Mouse (Mus musculus) forebrain, embryonic 13.5 days (tissue): ENCODE measurements around the gene Ankrd33b. TPM values are rescaled to one million over a fixed set of nuclear protein-coding genes. Genes with fewer than 3 reads are reported as not detected.

Experiments used
- ATAC-seq: fragments of 200-750 bp; cut with Nextera tagmentation; 2 replicates; pipeline ENCODE4 v1.8.0; 2017
- H3K27ac ChIP-seq: fragments of 300-500 bp; sonication (generic); 2 replicates; pipeline ENCODE4 v1.5.1; 2015; ENCODE audit warnings: inconsistent platforms, mild to moderate bottlenecking, moderate library complexity
- H3K27me3 ChIP-seq: fragments of 300-500 bp; sonication (generic); 2 replicates; pipeline ENCODE4 v1.6.1; 2015; ENCODE audit warnings: mild to moderate bottlenecking, inconsistent platforms
- H3K36me3 ChIP-seq: fragments of 300-500 bp; sonication (generic); 2 replicates; pipeline ENCODE4 v1.6.1; 2015; ENCODE audit warnings: mild to moderate bottlenecking, inconsistent platforms; ENCODE audit not compliant: poor library complexity, severe bottlenecking
- H3K4me1 ChIP-seq: fragments of 300-500 bp; sonication (generic); 2 replicates; pipeline ENCODE4 v1.6.1; 2015; ENCODE audit warnings: inconsistent platforms
- H3K4me2 ChIP-seq: fragments of 300-500 bp; sonication (generic); 2 replicates; pipeline ENCODE4 v1.6.1; 2015; ENCODE audit warnings: inconsistent platforms, mild to moderate bottlenecking, moderate library complexity
- H3K4me3 ChIP-seq: fragments of 300-500 bp; sonication (generic); 2 replicates; pipeline ENCODE4 v1.5.1; 2015; ENCODE audit warnings: mild to moderate bottlenecking, inconsistent platforms
- H3K9ac ChIP-seq: fragments of 300-500 bp; sonication (generic); 2 replicates; pipeline ENCODE4 v1.6.1; 2015; ENCODE audit warnings: mild to moderate bottlenecking, inconsistent platforms
- H3K9me3 ChIP-seq: fragments of 300-500 bp; sonication (generic); replicated peaks from 2 replicates; pipeline ENCODE4 v1.6.1; 2016; ENCODE audit warnings: inconsistent platforms
- WGBS: fragments of 180-500 bp; shearing (Covaris S2); methylation state at CpG from one replicate; pipeline ENCODE4 v1.1.7; 2015; 5-methylcytosine and 5-hydroxymethylcytosine counted together
- polyA plus RNA-seq: library from polyadenylated mRNA; unstranded; fragments of >200 nt; fragmentation: Nextera tagmentation; extraction: Ambion mirVana; gene quantifications from 2 replicates; pipeline ENCODE4 v1.2.1, GENCODE M21; 2015

Ankrd33b gene
- polyA plus RNA-seq, 1 experiment from 2014 or later, result 0.34 TPM

GRCm38 (mm10) chr15:31315630-31316231, 51.8 kb downstream of the Ankrd33b start:
- Histone ChIP-seq H3K4me2 (no peak overlapping the region), H3K36me3 (no peaks in the 10 kb centered on the region), H3K27me3 (no peaks in the 10 kb centered on the region), H3K27ac (no peak overlapping the region), H3K9ac (no peak overlapping the region), H3K4me1 (peaks cover 22% of the 10 kb centered on the region), H3K4me3 (no peak overlapping the region), H3K9me3 (no peaks in the 10 kb centered on the region; the same call in 1 of the 2 replicates)
- WGBS, result 3% methylated on average over 5 of the region's 5 CpGs
- ATAC-seq, result peak; percentile 90

- H3K4me2 ChIP-seq, result no peak overlapping the region
- no peaks in the 10 kb centered on the region for H3K27me3 ChIP-seq
- WGBS, result 86% methylated on average over 2 of the region's 2 CpGs
- no peak overlapping the region for H3K9ac ChIP-seq
- no peak overlapping the region for H3K27ac ChIP-seq
- H3K36me3 ChIP-seq, result no peaks in the 10 kb centered on the region
- no peak overlapping the region for H3K4me3 ChIP-seq
- ATAC-seq, result no peak
- H3K9me3 ChIP-seq, result no peaks in the 10 kb centered on the region; the same call in 1 of the 2 replicates
- no peaks in the 10 kb centered on the region for H3K4me1 ChIP-seq
These were observed 55.5 kb downstream of the Ankrd33b start for GRCm38 (mm10) chr15:31312001-31312400.

- H3K36me3 ChIP-seq, result no peaks in the 10 kb centered on the region
- no peak overlapping the region for H3K9ac ChIP-seq
- ATAC-seq, result no peak
- no peaks in the 10 kb centered on the region for H3K27me3 ChIP-seq
- no peak overlapping the region for H3K4me3 ChIP-seq
- no peaks in the 10 kb centered on the region for H3K4me1 ChIP-seq
- no peak overlapping the region for H3K27ac ChIP-seq
- no peak overlapping the region for H3K4me2 ChIP-seq
- H3K9me3 ChIP-seq, result no peaks in the 10 kb centered on the region
- WGBS, result 70% methylated on average over 15 of the region's 15 CpGs
These were observed 58.0 kb downstream of the Ankrd33b start for GRCm38 (mm10) chr15:31309526-31309925.

- H3K9ac ChIP-seq, result no peak overlapping the region
- H3K27ac ChIP-seq, result no peak overlapping the region
- H3K4me3 ChIP-seq, result no peak overlapping the region
- no peaks in the 10 kb centered on the region for H3K36me3 ChIP-seq
- 0 out of 2 replicates have a peak, but pooled peaks cover 3% of the 10 kb centered on the region for H3K4me1 ChIP-seq
- H3K27me3 ChIP-seq, result no peaks in the 10 kb centered on the region
- ATAC-seq, result no peak
- H3K4me2 ChIP-seq, result no peak overlapping the region
- WGBS, result 84% methylated on average over 4 of the region's 4 CpGs
- H3K9me3 ChIP-seq, result no peaks in the 10 kb centered on the region
These were observed 60.8 kb downstream of the Ankrd33b start for GRCm38 (mm10) chr15:31306726-31307125.

GRCm38 (mm10) chr15:31305181-31305580, 62.3 kb downstream of the Ankrd33b start:
- 61% methylated on average over 6 of the region's 6 CpGs for WGBS
- Histone ChIP-seq H3K9ac (no peak overlapping the region), H3K27me3 (no peaks in the 10 kb centered on the region), H3K9me3 (no peaks in the 10 kb centered on the region), H3K27ac (no peak overlapping the region), H3K4me1 (0 out of 2 replicates have a peak, but pooled peaks cover 3% of the 10 kb centered on the region), H3K4me2 (no peak overlapping the region), H3K36me3 (no peaks in the 10 kb centered on the region), H3K4me3 (no peak overlapping the region)
- ATAC-seq, result no peak

GRCm38 (mm10) chr15:31304302-31304701, 63.2 kb downstream of the Ankrd33b start:
- Histone ChIP-seq H3K36me3 (no peaks in the 10 kb centered on the region), H3K4me1 (0 out of 2 replicates have a peak, but pooled peaks cover 7% of the 10 kb centered on the region)
- 91% methylated on average over 3 of the region's 3 CpGs for WGBS

GRCm38 (mm10) chr15:31302293-31302990, 65.1 kb downstream of the Ankrd33b start:
- Histone ChIP-seq H3K4me3 (no peak overlapping the region), H3K36me3 (no peaks in the 10 kb centered on the region), H3K27me3 (peaks cover 13% of the 10 kb centered on the region), H3K4me2 (no peak overlapping the region), H3K27ac (no peak overlapping the region), H3K9me3 (no peaks in the 10 kb centered on the region), H3K4me1 (peaks cover 10% of the 10 kb centered on the region; the same call in 1 of the 2 replicates), H3K9ac (no peak overlapping the region)
- 76% methylated on average over 12 of the region's 12 CpGs for WGBS
- no peak for ATAC-seq

More at GRCm38 (mm10) chr15:31304302-31304701, 63.2 kb downstream of the Ankrd33b start:
- Histone ChIP-seq H3K9ac (no peak overlapping the region), H3K27me3 (no peaks in the 10 kb centered on the region), H3K4me2 (no peak overlapping the region), H3K27ac (no peak overlapping the region), H3K4me3 (no peak overlapping the region), H3K9me3 (no peaks in the 10 kb centered on the region)
- no peak for ATAC-seq

GRCm38 (mm10) chr15:31299258-31299917, 68.1 kb downstream of the Ankrd33b start:
- peak; percentile 34; the same call in 1 of the 2 replicates for ATAC-seq

GRCm38 (mm10) chr15:31297777-31298137, 69.8 kb downstream of the Ankrd33b start:
- H3K4me3 ChIP-seq, result peak overlapping the region; percentile 30
- no peaks in the 10 kb centered on the region for H3K36me3 ChIP-seq
- H3K4me1 ChIP-seq, result peaks cover 15% of the 10 kb centered on the region
- 20% methylated on average over 13 of the region's 13 CpGs for WGBS
- peak overlapping the region; percentile 43; the same call in 1 of the 2 replicates for H3K9ac ChIP-seq
- peaks cover 37% of the 10 kb centered on the region for H3K27me3 ChIP-seq
- ATAC-seq, result no peak
- H3K27ac ChIP-seq, result no peak overlapping the region
- no peaks in the 10 kb centered on the region for H3K9me3 ChIP-seq
- peak overlapping the region; percentile 61 for H3K4me2 ChIP-seq

More at GRCm38 (mm10) chr15:31299258-31299917, 68.1 kb downstream of the Ankrd33b start:
- Histone ChIP-seq H3K27me3 (peaks cover 36% of the 10 kb centered on the region), H3K36me3 (no peaks in the 10 kb centered on the region), H3K4me3 (no peak overlapping the region), H3K4me1 (peaks cover 15% of the 10 kb centered on the region), H3K9ac (no peak overlapping the region), H3K4me2 (no peak overlapping the region), H3K27ac (no peak overlapping the region), H3K9me3 (no peaks in the 10 kb centered on the region)
- WGBS, result 58% methylated on average over 6 of the region's 6 CpGs

- 7% methylated on average over 40 of the region's 40 CpGs for WGBS
These were observed 70.4 kb downstream of the Ankrd33b start for GRCm38 (mm10) chr15:31296882-31297776.

GRCm38 (mm10) chr15:31294311-31294710, 73.2 kb downstream of the Ankrd33b start:
- no peaks in the 10 kb centered on the region for H3K36me3 ChIP-seq
- no peak overlapping the region for H3K4me2 ChIP-seq
- no peaks in the 10 kb centered on the region for H3K9me3 ChIP-seq
- no peak for ATAC-seq
- no peak overlapping the region for H3K4me3 ChIP-seq
- H3K27me3 ChIP-seq, result peaks cover 37% of the 10 kb centered on the region
- 5% methylated on average over 2 of the region's 2 CpGs for WGBS
- peaks cover 8% of the 10 kb centered on the region for H3K4me1 ChIP-seq
- H3K27ac ChIP-seq, result no peak overlapping the region
- no peak overlapping the region for H3K9ac ChIP-seq

More at GRCm38 (mm10) chr15:31296882-31297776, 70.4 kb downstream of the Ankrd33b start:
- H3K4me1 ChIP-seq, result peaks cover 12% of the 10 kb centered on the region
- peak overlapping the region; percentile 61 for H3K4me2 ChIP-seq
- peak overlapping the region; percentile 43; the same call in 1 of the 2 replicates for H3K9ac ChIP-seq
- peaks cover 37% of the 10 kb centered on the region for H3K27me3 ChIP-seq
- no peaks in the 10 kb centered on the region for H3K36me3 ChIP-seq
- no peaks in the 10 kb centered on the region for H3K9me3 ChIP-seq
- peak overlapping the region; percentile 30 for H3K4me3 ChIP-seq
- ATAC-seq, result peak; percentile 48; the same call in 1 of the 2 replicates
- no peak overlapping the region for H3K27ac ChIP-seq
